Mouse (Mus musculus) duodenum, adult 2 months (tissue): Measurements from ENCODE around the gene Fcmr. TPM values are rescaled to one million over a fixed set of nuclear protein-coding genes. Genes with fewer than 3 reads are reported as not detected.

Source experiments
- polyA plus RNA-seq: library from polyadenylated mRNA; depleted of rRNA; stranded (reverse); fragments of >200 nt; gene quantifications from 2 replicates; pipeline ENCODE4 v1.2.3, GENCODE M21; 2012; ENCODE audit warnings: low replicate concordance; rRNA removed

Gene Fcmr
- 24.0 TPM in 1 of 2 replicates, not detected in the other for polyA plus RNA-seq

DNA sequence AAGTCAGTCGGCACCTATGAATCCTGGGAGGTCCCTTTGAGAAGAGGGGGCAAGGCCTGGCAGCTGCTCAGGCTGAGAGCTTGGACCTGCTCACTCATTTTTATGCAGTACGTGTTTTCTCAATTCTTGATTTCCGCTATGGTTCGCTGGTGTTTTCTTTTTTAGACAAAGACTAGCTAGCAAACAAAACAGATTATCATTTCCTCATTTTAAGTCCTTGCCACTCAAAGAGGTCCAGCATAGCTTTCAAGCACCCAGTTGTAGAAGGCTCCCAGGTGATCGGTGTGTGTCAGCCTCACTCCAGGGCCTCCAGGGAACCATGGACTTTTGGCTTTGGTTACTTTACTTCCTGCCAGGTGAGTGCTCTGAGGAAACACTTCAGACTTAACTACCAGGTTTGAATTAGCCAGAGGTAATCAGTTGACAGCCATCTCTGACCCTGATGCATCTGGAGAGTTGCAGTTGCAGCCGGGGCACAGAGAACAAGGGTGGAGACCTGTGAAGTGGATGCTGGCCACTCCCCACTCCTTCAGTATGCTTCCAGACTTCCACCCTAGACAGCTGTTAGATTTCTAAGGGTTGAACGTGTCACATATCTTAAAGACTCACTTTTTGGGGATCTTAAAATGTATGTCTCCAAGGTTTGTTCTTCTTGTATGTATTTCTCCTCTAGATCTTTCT, at the start of gene Fcmr:
Fcmr (plus strand) TSS at position 129 of the 681 bp plus-strand sequence.

DNA sequence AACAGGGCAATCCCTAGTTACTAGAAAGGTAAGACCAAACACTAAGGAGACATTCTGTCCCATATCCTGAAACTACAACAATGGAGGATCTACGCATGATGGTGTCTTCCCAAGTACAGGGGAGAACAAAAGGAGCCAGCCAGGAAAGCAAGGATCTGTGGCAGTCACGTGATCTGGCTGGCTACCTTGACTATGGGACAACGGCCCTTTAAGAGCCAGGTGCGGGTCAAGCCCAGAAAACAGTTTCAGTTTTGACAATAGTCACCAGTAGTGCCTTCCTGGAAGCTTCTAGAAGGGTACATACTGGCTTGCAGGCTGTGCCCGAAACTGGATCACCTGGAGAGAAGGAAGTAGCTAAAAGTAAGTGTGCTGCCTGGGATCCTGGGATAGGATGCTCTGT, 39.0 kb upstream of the Fcmr start, which contains the start of gene Pigr:
Pigr (plus strand) TSS at position 237 of the 400 bp plus-strand sequence.

DNA sequence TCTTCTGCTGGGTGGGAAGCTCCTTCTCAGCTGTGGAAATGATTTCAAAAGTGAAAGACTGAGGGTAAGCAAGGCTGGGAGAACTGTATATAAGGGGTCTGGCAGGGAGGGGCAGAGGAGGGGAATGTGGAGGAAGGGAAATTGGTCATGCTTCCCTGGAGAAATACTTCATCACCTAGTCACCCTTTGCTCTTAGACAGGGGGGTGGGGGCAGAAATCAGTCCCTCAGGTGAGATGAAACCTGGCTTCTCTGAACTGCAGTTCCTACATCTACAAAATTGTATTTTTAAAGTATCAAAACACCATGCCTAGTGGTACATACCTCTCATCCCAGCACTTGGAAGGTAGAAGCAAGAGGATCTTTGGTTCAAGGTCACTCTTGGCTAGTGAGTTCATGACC, 21.9 kb downstream of the Fcmr start, which contains the start of gene Il24:
Il24 (minus strand) TSS at position 101 of the 400 bp plus-strand sequence.

DNA sequence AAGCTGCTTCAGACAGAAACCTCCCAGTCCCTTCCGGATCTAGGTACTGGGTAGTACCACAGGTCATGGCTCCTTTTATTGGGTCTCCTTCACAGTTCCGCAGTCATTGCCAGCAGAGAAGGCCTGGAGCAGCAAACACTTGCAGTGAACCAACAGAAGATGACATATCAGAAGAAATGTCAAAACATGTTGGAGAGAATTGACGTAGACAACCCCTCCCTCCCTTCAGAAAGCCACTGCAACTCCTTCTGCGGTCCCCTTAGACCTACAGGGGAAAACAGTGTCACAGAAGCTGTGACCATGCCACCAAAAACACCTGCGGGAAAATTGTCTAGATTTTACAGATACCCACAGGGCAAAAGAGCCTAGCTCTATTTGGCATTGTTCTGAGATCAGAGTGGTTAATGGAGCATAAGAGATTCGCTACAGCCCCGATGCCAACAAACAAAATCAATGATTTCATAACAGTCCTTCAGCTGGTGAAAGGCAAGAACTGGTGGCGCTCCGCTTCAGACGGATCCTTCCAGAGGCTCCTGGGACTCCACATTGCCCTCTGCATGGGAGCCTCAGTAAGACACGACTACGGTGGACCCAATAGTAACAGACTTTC, 46.0 kb downstream of the Fcmr start, which contains the start of gene Il20:
Il20 (minus strand) TSS at position 51 of the 610 bp plus-strand sequence.

Other genes starting within 250 kb of the Fcmr start
- not detected in 2 replicates for gene Zp3r, start 236.0 kb upstream of the Fcmr start, polyA plus RNA-seq
- gene C4bp, start 204.0 kb upstream of the Fcmr start, polyA plus RNA-seq, result 0.13 and 0.14 TPM in 2 replicates
- not detected in 2 replicates for gene Gm29427, start 149.9 kb upstream of the Fcmr start, polyA plus RNA-seq
- gene Yod1, start 148.3 kb upstream of the Fcmr start, polyA plus RNA-seq, result 0.64 and 0.68 TPM in 2 replicates
- gene Pfkfb2, start 136.4 kb upstream of the Fcmr start, polyA plus RNA-seq, result 3.2 and 4.8 TPM in 2 replicates
- gene AA986860, start 133.7 kb upstream of the Fcmr start, polyA plus RNA-seq, result 13.2 and 28.1 TPM in 2 replicates
- 0.34 and 0.70 TPM in 2 replicates for gene Fcamr, start 64.8 kb upstream of the Fcmr start, polyA plus RNA-seq
- gene Pigr, start 39.0 kb upstream of the Fcmr start, polyA plus RNA-seq, result 486 and 1,079 TPM in 2 replicates
- not detected in 2 replicates for gene Il24, start 21.8 kb downstream of the Fcmr start, polyA plus RNA-seq
- not detected in 2 replicates for gene Il20, start 45.8 kb downstream of the Fcmr start, polyA plus RNA-seq
- not detected in 2 replicates for gene Il19, start 74.4 kb downstream of the Fcmr start, polyA plus RNA-seq
- 0.13 TPM in 1 of 2 replicates, not detected in the other for gene Il10, start 154.2 kb downstream of the Fcmr start, polyA plus RNA-seq
- 47.7 and 73.7 TPM in 2 replicates for gene Mapkapk2, start 232.2 kb downstream of the Fcmr start, polyA plus RNA-seq